Mouse (Mus musculus): ENCODE measurements around the gene Gm4969.
A peak's percentile ranks its signal among the peaks of the same experiment; 100 is the strongest.

Gm4969 gene

DNA sequence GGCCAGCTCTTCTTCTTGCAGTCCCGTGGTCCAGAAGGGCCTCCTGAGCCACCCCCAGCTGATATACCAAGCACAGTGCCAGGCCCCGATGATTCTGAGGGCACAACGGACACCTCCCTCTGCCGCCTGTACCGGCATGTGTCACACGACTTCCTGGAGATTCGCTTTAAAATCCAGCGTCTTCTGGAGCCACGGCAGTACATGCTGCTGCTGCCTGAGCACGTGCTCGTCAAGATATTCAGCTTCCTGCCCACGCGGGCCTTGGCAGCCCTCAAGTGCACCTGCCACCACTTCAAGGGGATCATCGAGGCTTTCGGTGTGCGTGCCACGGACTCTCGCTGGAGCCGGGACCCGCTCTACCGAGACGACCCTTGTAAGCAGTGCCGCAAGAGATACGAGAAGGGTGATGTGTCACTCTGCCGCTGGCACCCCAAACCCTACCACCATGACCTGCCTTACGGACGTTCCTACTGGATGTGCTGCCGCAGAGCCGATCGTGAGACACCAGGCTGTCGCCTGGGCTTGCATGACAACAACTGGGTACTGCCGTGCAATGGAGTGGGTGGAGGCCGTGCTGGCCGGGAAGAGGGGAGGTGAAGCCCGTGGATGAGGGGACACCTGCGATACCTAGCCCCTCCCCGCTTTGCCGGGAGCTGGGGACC is 18.6 kb upstream of the Gm4969 start:
- peak; percentile 50 to 63 for DNase-seq (ENCODE audit: low spot score in 2 of 2)

DNA sequence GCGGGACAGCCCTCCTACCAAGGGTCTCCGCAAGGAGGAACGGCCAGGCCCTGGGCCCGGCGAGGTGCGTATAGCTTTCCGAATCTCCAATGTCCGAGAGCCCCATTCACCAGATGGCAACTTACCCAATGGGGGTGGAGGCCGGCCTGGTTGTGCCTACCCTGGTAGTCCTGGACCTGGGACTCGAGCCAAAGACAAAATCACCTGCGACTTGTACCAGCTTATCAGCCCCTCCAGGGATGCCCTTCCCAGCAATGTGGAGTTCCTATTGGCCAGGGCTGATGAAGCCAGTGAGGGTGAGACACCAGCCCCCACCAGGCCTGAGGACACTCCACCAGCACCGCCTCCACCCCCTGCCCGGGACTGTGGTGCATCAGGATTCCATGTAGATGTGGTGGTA is 18.0 kb upstream of the Gm4969 start:
- DNase-seq (ENCODE audit: low spot score in 2 of 2), result no peak

DNA sequence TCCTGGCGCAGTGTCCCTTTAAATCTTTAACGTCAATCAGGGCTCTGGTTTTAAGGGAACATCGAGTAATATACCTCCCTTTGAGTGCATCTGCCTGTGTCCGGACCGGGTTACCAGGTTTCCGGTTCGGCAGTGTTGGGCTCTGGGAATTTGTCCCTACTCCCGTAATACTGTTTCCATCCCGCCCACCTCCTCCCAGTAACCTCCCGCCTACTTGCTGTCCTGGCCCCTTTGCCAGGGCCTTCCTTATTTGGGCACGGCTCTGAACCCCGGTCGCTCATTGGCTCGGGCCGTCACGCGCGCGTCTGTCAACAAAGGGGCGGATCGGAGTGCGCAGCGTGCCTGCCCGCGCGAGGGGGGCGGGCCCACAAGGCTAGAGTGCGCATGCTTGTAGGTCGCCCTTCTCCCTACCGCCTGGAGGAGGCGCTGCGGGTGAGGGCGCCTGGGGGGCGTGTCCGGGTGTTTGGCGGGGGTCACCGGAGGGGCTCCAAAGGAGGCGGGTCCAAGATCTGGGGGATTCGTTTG is 13.2 kb upstream of the Gm4969 start:
- DNase-seq (ENCODE audit: low spot score in 2 of 2), result peak; percentile 95 to 96

DNA sequence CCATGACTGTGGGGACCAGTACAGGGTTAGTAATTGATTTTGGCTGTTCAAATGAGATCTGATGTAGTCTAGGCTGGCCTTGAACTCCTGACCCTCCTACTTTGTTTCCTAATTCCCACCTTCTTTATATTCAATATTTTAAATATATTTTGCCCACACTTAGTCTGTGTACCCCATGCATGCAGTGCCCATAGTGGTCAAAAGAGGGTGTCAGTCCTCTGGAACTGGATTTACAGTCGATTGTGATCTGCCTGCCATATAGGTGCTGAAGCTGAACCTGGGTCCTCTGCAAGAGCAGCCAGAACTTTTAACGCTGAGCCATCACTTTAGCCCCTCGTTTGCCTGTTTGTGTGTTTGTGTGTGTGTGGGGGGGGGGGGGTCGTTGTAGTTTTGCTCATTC is 12.5 kb upstream of the Gm4969 start:
- DNase-seq (ENCODE audit: low spot score in 2 of 2), result no peak

DNA sequence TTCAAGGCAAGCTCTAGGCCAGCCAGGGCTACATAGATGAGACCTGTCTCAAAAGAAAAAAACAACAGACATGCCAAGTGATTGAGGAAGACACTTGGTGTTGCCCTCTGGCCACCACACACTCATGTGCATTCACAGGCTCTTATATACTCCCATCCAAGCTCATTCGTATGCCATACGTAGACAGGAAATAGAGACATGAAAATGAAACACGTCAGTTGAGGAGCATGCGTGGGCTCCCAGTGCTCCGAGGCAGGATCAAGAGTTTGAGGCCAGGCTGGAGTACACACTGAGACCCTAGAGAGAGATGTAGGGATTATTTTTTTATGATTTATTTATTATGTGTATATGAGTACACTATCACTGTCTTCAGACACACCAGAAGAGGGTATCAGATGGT is 11.2 kb upstream of the Gm4969 start:
- DNase-seq (ENCODE audit: low spot score in 2 of 2), result no peak

DNA sequence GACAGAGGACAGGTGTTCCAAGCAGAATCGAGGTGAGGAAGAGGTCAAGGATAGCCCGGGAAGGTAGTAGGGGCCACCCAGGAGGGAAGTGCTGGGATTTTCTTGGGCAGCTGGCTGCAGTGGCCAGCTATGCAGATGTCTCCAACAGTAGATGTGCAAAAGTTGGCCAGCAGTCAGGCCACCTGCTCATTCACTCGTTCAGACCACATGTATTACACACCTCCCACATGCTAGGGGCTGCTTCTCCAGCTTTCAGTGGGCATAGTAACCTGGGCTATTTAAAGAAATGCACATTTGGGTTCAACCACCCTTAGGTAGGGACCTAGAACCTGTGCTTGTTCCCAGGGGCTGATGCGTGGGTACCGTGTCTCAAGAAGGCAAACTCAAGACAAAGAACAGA is 9.6 kb upstream of the Gm4969 start:
- DNase-seq (ENCODE audit: low spot score in 2 of 2), result no peak

DNA sequence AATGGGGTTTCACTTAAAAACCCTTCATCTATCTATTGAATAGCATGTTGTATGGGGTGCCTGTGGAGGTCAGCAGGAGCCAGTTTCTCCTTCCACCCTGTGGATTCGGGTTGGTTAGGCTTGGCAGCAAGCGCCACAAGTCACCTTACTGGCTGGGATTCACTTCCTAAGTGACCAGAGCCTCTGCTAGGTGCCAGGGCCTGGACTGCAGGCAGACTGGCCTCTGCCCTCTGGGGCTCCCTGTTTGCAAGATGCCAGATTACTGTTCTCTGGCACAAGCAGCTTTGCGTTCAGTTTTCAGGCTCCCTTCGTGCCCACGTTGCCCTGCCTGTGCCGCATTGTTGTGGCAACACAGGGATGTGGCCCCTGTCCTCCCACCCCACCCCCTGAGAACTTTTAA is 6.5 kb upstream of the Gm4969 start:
- no peak for DNase-seq (ENCODE audit: low spot score in 2 of 2)

DNA sequence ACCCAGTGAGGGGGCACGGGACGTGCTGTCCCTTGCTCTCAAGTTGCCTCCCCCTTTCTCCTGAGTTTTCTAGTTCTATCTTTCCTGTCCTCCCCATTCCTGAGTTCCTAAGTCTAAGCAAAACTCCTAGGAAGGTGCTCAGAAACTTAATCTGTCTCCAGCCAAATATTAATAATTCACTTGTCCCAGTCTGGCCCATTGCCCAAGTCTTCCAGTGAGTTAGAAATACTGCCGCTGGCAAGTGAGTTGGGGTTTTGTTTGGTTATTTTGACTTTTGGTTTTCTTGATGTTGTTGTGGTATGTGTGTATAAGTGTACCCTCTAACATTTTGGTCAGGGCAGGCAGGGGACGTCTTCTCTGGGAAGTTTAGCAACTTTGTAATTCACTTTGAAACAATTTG is 3.5 kb upstream of the Gm4969 start:
- no peak for DNase-seq (ENCODE audit: low spot score in 2 of 2)

DNA sequence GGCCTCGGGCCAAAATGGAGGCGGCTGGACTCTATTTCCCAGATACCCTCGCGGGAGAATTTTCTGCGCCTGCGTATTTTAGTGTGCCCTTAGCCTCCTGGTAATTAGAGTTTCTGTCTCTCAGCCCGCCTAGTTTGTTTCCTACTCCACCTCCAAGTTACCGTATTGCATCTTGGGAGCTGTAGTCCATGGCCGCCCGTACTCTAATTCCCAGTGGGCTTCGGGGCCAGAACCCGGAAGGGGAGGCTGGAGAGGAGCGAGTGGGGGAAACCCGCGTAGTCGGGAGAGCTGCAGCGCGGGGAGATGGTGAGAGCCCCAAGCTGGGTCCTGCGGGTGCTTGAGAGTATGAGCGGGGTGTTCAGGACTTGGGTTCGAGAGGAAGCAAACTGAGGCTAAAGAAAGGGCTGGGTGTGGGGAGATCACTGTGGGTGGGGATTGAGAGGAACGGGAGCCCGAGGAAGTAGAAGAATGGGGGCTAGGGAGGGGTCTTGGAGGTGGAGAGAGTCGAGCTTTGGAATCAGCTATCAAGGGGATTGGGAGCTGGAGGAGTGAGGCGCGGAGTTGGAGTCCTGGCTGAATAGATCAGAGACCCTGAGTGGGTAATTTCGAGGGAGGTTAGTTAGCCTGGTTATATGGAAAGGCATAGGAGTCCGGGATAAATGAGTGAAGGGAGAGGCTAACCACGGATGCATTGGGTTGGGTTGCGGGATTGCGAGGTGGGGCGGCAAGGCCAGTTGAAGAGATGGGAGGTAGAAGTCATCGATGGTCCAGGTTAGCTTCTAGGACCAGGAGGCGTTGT is 1.7 kb upstream of the Gm4969 start, which contains the start of gene Fbxo46:
Fbxo46 (plus strand) TSS at position 229 of the 799 bp plus-strand sequence.
- peak; percentile 93 to 94 for DNase-seq (ENCODE audit: low spot score in 2 of 2)

DNA sequence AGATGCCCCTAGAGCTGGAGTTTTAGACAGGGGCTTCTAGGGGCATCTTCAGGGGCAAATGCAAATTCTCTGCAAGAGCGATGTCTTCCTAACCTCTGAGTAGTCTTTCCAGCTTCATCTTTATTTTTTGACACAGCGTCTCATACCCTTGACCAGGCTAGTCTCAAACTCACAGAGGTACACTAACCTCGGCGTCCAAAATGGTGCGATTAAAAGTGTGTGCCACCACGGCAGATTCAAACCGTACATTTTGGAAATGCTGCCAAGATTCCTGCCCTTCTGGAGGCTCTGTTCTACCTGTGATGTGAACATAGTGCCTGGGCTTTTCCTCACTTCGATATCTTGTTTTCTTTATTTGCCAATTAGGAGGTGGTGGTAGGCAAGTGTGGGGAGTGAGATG is 915 bp upstream of the Gm4969 start:
- DNase-seq (ENCODE audit: low spot score in 2 of 2), result no peak

DNA sequence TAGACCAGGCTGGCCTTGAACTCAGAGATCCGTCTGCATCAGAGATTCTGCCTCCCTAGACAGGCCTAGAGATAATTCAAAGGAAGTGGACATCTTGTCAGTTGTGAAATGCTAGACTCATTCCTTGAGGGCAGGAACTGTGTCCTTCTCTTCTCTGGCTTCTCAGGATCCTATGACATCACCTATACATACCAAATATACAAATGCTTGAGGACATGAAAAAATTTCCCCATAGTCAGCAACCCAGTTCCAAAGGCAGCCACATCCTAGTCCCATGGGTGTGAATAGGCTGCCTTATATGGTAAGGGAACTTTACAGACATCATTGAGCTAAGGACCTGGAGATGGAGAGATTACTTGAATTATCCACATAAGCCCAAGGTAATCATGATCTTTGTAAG is 8.6 kb downstream of the Gm4969 start:
- DNase-seq (ENCODE audit: low spot score in 2 of 2), result no peak

DNA sequence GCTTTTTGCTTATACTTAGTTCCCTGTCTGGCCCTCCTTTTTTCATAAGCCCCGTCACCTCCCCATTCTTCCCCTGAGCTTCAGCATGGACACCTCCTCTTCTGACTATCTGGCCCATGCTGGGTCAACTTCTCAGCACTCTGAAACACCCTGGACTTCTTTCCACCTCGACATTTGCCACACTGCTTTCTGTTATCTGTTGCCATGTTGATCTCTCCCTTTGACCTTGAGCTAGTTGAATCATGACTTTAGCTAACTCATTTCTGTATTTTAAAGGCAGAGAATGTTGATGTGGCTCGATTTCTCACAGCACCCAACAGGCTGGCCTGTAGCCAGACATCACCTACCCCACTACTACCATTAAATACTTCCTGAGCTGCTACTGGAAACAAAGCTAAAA is 10.7 kb downstream of the Gm4969 start:
- DNase-seq (ENCODE audit: low spot score in 2 of 2), result no peak

DNA sequence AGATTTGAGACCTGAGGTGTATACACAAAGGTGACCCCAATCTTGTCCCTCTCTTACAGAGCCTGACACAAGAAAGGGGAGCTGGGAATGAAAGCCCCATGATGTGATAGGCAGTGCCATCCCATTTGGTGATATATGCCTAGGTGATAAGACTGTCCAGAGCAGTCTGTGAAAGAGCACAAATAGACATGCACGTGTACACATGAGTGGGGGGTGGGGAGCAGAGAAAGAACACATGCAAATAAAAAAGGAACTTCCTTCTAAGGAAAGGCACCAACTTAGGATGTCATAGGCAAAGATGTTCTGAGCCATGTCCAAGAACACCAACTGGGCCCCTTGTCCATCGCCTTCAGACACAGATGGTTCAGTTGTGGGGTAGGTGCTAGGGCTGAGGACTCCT is 13.7 kb downstream of the Gm4969 start:
- DNase-seq (ENCODE audit: low spot score in 2 of 2), result no peak

DNA sequence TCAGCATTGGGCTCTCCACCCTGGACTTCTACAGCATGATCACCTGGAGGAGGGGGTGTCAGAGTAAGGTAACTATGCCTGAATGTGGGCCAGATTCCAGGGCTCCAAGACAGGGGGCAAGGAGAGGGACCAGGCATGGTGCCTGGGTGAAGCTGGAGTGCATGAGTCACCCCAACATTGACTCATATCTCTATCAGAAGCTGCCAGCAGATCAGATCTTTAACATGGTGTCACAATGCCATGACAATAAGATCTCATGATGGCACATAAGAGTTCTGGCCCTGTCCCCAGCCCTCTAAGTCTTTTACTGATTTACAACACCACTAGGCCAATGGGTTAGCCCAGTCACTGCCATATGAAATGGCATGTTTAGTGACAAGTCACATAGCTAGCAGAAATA is 14.4 kb downstream of the Gm4969 start:
- DNase-seq (ENCODE audit: low spot score in 2 of 2), result no peak

DNA sequence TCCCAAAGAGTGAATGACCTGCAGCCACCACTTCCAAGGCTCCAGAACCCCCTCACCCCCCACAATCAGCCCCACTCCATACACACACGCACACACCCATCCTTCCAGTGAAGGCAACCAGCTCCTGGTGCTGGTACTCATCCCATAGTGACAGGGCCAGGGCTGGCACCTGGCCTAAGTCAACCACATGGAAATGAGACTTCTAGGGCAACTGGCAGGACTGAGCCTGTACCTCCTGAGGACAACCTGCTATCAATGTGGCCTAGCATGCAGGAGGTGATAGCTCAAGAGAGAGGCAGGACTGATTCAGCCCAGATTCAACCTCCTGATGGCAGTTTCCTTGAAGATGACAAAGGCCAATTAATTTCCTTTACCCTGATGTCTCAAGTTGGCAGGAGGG is 17.9 kb downstream of the Gm4969 start:
- DNase-seq (ENCODE audit: low spot score in 2 of 2), result no peak

DNA sequence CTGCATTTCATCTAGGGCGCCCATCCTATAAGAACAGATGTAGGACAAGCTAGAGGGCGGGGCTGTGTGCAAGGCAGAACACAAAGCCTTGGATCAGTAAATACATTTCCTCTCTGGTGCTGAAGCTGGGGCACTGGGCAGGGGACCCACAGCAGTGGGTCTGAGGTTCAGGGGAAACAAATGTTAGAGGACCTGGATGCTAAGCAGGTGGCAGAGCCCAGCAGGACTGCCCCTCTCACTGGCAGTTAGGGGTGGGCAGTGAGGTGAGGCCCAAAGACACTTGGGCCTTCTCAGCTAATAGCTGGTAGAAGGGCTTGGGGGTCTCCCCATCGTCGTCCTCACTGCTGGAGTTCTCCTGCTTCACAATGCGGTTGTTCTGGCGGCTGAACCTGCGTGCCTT is 19.4 kb downstream of the Gm4969 start:
- no peak for DNase-seq (ENCODE audit: low spot score in 2 of 2)

DNA sequence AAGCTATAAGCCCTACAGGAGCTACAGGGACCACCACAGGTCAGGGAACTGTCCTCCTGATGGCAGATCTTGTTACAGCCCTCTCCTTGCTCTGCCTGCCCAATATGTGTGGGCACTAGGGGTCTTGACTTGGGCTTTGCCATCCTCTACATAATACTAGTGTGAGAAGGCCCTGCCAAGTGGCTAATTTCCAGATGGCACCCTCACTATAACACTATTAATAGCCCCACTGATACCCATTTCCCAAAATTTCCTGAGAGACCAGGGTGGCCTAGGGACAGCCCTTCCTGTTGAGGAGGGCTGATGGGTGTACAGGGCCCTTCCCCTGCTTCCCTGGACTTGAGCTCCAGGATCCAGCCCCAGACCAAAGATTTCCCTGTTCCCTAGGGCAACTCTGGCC is 20.3 kb downstream of the Gm4969 start:
- DNase-seq (ENCODE audit: low spot score in 2 of 2), result no peak

DNA sequence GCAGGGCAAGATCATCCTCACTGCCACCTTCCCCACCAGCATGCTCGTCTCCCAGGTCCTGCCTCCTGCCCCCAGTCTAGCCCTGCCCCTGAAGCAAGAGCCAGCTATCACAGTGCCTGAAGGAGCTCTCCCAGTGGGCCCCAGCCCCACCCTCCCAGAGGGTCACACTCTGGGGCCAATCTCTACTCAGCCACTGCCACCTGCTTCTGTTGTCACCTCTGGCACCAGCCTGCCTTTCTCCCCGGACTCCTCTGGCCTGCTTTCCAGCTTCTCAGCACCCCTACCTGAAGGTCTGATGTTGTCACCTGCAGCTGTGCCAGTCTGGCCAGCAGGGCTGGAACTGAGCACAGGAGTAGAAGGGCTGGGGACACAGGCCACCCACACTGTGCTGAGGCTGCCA is 21.0 kb downstream of the Gm4969 start:
- no peak for DNase-seq (ENCODE audit: low spot score in 2 of 2)

DNA sequence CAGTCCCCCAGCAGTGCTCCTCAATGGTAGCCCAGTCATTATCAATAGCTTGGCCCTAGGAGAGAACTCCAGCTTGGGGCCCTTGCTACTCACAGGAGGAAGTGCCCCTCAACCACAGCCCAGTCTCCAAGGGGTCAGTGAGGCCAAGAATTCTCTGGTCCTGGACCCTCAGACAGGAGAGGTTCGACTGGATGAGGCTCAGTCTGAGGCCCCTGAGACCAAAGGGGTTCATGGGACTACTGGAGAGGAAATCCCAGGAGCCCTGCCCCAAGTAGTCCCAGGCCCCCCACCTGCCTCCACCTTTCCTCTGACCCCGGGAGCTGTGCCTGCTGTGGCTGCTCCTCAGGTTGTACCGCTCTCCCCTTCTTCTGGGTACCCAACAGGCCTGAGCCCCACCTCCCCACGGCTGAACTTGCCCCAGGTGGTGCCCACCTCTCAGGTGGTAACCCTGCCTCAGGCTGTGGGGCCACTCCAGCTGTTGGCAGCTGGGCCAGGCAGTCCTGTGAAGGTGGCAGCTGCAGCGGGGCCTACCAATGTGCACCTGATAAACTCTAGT is 21.7 kb downstream of the Gm4969 start:
- DNase-seq (ENCODE audit: low spot score in 2 of 2), result no peak

DNA sequence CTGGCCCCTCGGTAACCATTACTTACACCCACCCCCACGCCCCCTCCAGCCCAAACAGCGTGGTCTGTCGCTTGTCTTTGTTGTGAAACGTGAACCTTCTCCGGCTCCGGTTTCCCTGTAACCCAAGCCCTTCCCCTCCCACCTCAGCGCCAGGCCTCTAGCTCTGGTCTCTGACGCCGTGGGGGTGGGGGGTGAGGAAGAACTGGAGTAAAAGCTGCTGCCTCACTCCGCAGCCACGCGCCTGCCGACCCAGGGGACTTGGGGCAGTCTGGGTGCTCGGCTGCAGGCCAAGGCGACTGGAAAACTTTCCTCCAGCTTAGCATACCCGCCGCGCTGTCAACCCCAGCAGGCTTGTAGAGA is 22.4 kb downstream of the Gm4969 start:
- no peak for DNase-seq (ENCODE audit: low spot score in 2 of 2)

DNA sequence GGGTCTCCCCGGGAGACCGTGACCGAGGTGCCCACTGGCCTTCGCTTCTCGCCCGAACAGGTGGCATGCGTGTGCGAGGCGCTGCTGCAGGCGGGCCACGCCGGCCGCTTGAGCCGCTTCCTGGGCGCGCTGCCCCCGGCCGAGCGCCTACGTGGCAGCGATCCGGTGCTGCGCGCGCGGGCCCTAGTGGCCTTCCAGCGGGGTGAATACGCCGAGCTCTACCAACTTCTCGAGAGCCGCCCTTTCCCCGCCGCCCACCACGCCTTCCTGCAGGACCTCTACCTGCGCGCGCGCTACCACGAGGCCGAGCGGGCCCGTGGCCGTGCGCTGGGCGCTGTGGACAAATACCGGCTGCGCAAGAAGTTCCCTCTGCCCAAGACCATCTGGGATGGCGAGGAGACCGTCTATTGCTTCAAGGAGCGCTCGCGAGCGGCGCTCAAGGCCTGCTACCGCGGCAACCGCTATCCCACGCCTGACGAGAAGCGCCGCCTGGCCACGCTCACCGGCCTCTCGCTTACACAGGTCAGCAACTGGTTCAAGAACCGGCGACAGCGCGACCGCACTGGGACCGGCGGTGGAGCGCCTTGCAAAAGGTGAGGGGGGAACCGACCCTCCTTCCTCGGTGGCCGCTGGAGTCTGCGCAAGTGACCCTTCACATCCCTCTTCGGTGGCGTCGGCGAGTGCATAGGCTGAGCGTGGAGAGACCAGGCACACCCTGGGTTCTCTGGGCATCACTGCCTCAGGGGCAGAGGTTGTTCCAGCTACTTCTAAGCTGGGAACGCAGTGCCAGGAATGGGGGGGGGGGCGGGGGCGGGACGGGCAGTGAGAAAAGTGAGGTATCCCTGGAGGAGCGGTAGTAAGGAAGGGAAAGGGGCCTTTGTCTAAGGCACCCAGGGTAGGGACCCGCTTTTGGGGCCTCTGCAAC is 23.1 kb downstream of the Gm4969 start:
- peak in 1 of 2 experiments; percentile 34 for DNase-seq (ENCODE audit: low spot score in 2 of 2)

DNA sequence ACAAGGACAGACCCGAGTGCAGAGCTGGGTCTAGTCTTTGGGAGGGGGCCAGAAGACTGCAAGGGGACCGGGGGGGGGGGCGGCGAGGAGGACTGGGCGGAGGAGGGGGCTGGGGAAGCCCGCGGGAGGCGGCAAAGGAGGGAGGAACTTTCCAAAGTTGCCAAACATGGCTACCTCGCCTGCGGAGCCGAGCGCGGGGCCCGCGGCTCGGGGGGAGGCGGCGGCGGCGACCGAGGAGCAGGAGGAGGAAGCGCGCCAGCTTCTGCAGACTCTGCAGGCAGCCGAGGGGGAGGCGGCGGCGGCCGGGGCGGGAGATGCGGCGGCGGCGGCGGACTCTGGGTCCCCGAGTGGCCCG is 23.7 kb downstream of the Gm4969 start, which contains the start of gene Six5:
Six5 (plus strand) TSS at position 124 of the 355 bp plus-strand sequence.
- DNase-seq (ENCODE audit: low spot score in 2 of 2), result no peak
